Mouse (Mus musculus): ENCODE data around the gene Hist1h3f.

DNA sequence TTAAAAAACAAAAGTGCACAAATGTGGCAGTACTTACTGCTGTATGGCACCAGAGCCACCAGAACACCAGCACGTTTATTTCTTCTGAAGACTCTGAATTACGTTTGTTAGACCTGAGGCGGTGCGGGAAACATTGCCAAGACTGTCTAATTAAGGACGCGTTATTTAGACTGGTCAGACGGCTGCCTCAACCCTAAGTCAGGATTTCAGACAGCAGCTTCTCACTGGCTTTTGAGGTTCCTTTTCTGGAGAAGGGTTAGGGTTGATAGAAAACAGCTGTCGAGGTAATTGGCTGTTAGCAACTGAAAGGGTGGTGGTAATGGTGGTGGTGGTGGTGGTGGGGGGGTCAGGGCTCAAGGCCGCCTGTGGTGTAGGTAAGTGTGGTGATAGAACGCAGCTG, 45.2 kb upstream of the Hist1h3f start:
- TF ChIP-seq CTCF (IDR thresholded peaks at IDR 0.05; ENCODE audit: low read depth) (no peak), EP300 (IDR thresholded peaks at IDR 0.05; ENCODE audit: low read depth) (no peak)
